Mouse (Mus musculus) urinary bladder, adult 2 months (tissue): Measurements from ENCODE around the gene Ttc25. TPM values are rescaled to one million over a fixed set of nuclear protein-coding genes. Genes with fewer than 3 reads are reported as not detected.

ENCODE experiments used
- DNase-seq: peaks from one replicate; pipeline ENCODE4 v3.0.0; 2022; ENCODE audit warnings: low spot score
- polyA plus RNA-seq: library from polyadenylated mRNA; depleted of rRNA; stranded (reverse); fragments of >200 nt; gene quantifications from 2 replicates; pipeline ENCODE4 v1.2.3, GENCODE M21; 2012; rRNA removed

Ttc25 gene
- 0.26 and 0.60 TPM in 2 replicates for polyA plus RNA-seq

GRCm38 (mm10) chr11:100544832-100545745, at the start of gene Ttc25:
Ttc25 (plus strand) TSS chr11:100545607.
- peak; percentile 71 for DNase-seq

DNA sequence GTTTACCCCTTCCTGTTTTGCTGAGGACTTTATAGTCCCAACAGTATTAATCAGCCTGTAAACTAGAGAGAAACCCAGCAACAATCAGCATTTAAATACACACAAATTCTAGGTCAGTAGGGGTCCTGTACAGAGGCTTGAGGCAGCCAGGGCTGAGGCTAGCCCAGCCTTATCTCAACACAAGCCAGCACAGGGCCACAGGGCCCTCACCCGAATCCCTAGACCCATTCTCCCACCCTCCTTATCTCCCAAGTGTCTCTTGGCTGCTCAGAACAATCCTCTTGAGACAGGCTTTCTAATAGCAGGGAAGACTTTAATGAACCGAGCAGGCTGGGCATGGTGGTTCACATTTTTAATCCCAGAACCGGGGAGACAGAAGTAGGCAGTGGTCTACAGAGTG, 45.2 kb upstream of the Ttc25 start:
- no peak for DNase-seq

- DNase-seq = no peak
These were observed 44.8 kb upstream of the Ttc25 start for GRCm38 (mm10) chr11:100500651-100501050.

- DNase-seq = no peak
These were observed 44.1 kb upstream of the Ttc25 start for GRCm38 (mm10) chr11:100501321-100501720.

- no peak for DNase-seq
These were observed 40.3 kb upstream of the Ttc25 start for GRCm38 (mm10) chr11:100504990-100505660.

DNA sequence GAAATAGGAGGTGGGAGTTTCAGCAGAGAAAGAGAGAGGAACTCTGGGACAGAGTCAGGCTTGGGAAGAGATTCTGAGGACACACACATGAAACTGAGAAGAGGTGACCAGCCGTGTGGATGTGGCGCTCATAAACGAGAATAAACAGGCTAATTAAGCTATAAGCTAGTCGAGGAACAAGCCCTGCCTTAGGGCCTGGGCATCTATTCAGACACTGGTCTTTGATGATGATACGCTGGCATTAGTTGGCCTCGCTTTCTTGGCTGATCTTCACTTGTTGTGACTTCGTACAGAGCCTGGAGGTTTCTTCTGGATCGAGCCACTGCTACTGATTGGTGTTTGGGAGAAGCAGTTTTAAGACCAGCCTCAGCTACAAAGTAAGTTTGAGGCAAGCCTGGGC, 39.4 kb upstream of the Ttc25 start:
- DNase-seq = no peak

DNA sequence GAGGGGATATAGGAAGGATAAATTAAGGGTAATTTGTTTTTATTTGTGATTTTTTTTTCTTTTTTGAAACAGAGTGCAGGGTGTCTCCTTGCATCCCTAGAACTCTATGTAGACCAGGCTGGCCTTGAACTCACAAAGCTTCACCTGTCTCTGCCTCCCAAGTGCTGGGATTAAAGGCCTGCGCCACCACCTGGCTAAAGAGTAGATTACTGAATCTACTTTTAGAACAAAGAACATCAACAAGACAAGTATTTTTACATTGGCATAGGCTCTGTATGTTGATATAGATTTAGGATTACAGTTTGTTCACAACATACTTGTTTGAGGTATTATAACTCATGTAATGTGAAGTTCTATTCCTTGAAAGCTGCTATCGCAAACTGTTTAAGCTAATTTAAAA, 34.9 kb upstream of the Ttc25 start:
- no peak for DNase-seq

- no peak for DNase-seq
These were observed 33.0 kb upstream of the Ttc25 start for GRCm38 (mm10) chr11:100512384-100512783.

- DNase-seq = no peak
These were observed 31.7 kb upstream of the Ttc25 start for GRCm38 (mm10) chr11:100513716-100514115.

- DNase-seq = no peak
These were observed 30.3 kb upstream of the Ttc25 start for GRCm38 (mm10) chr11:100515061-100515460.

GRCm38 (mm10) chr11:100515789-100516188, 29.6 kb upstream of the Ttc25 start:
- DNase-seq = no peak

DNA sequence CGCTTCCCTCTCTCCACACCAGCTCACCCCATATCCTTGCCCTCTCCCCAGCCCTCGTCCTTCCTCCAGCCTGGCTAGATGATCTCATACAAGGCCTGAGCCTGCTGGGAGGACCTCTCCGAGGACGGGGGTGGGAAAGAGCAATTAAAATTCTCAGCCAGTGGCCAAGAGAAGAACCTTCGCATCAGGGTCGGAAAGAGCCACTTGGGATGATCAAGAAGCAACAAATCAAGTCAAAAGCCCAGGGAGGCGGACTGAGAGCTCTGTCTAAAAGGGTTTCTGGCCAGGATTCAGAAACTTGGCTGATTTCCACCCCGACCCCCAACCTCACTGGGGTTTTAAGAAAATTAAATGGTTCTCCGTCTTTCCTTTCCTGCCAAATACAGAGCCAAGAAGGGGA, 29.1 kb upstream of the Ttc25 start:
- no peak for DNase-seq

DNA sequence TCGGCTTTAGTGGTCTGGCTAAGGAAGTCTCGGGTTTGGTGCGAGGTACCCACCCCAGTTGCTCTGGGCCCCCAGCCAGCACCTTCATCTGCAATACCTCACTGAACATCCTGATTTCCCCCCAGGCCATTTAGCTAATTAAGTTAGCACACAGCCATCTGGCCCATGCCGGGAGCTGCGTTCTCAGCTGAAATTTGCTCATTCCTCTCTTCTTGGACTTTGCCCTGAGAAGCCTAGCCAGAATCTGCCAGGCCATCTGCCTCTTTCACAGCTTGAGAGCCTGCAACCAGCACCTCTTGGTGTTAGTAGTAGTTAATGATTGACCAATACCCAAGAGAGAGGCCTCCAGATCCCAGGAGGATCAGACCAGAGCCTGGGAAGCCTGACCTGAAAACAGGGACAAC, 27.2 kb upstream of the Ttc25 start:
- DNase-seq = no peak

DNA sequence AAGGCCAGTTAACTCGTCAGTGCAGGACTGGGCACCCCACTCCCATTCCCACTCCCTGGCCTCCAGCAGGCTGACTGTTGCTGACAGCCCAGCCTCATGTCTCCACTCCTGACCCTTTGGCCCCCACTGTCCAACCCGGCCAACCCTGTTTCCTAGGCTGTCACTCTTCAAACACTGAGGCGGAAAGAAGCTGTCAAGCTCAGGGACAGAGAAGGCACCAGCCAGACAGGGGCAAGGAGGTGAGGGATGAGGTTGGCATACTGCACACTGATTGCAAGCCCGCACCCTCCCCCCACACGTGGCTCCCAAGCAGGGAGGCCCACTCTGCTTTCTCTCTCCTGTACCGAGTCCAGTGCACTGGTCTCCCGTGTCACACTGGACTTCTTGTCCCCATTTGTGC, 26.2 kb upstream of the Ttc25 start:
- no peak for DNase-seq

DNA sequence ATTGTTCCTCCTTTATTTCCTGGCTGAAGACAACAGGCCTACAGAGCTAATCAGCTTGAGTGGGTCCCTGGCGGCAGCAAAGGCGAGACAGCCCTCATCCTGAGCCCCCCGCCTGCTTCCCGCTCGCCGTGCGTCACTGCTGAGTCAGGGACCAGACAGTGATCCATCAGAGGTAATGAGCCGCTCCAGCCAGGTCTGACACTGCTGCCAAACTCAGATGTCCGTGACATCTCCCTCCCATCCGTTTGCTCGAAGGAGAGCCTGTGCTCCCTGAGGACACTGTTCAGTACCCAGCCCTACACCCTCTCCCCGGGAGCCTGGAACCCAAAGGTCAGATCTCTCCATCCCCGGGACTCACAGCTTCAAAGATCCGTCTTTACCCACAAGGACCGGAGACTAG, 24.6 kb upstream of the Ttc25 start:
- DNase-seq = no peak

DNA sequence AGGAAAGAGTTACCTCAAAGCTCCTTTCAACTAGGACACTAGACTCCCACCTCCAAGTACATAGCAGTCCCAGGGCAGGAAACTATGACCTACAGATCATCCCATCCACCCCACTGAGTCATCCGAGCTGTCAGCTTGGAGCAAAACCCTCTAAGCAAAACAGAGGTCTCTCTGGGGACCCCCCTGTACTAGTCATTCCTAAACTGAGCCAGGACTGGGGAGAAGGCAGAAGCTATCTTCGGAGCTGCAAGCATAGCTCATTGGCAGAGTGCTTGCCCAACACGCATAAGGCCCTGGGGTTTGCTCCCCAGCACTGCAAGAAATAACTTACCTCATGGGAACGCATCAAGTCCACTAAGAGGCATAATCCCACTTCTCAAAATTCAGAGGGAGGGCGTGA, 21.0 kb upstream of the Ttc25 start:
- DNase-seq = no peak

GRCm38 (mm10) chr11:100524987-100525630, 20.3 kb upstream of the Ttc25 start:
- no peak for DNase-seq

GRCm38 (mm10) chr11:100526052-100526816, 19.2 kb upstream of the Ttc25 start:
- DNase-seq = no peak

- DNase-seq = peak; percentile 48
These were observed 18.3 kb upstream of the Ttc25 start for GRCm38 (mm10) chr11:100527066-100527457.

DNA sequence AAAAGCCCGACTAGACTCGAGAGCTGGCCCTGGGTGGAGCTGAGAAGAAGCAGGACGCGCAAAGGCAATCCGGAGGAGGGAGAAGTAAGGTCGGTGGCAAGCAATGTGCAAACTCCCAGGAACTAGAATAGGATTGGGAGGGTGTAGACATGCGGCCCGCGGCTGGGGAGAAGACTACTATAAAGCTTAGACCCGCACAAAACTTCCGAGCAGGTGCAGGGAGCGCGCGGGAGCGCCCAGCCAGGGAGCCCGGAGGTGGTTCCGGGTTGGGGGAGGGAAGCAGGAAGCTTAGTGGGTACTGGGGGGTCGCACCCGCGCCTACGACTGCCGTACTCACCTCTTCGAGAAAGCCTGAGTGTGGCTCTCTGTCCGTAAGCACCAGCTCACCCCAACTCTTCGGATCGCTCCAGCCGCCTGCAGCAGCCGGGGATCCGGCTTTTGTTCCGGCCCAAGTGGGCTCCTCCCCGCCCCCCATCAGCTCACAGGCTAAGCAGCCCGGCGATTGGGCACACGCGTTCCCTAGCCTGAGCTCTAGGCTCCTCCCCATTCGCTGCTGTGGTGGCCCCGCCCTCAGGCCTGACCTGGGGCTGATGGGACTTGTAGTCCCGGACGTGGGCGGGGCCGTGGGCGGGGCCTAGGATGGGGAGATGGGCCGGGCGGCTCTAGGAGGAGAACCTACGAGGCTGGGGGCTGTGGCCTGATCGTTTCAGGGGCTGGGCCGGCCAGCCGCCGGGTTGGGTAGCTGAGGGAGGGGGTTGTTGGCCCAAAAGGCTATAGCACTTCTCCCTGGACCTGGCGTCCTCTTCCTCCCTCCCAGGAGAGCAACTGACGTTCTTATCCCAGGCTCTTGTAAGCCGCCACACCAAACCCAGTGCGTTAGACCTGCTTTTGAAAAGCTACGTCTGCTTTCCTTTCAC, 17.7 kb upstream of the Ttc25 start, which contains the start of gene Acly:
Gene Acly, minus strand, starts transcription at position 543 of the 917 bp plus-strand sequence.
- peak; percentile 91 for DNase-seq
